Mouse (Mus musculus): Measurements from ENCODE around the gene Pa2g4.

Gene Pa2g4

GRCm38 (mm10) chr10:128536266-128536940 is 29.4 kb downstream of the Pa2g4 start:
- DNase-seq (ENCODE audit: extremely low read depth, low read depth, low spot score): no peak

DNA sequence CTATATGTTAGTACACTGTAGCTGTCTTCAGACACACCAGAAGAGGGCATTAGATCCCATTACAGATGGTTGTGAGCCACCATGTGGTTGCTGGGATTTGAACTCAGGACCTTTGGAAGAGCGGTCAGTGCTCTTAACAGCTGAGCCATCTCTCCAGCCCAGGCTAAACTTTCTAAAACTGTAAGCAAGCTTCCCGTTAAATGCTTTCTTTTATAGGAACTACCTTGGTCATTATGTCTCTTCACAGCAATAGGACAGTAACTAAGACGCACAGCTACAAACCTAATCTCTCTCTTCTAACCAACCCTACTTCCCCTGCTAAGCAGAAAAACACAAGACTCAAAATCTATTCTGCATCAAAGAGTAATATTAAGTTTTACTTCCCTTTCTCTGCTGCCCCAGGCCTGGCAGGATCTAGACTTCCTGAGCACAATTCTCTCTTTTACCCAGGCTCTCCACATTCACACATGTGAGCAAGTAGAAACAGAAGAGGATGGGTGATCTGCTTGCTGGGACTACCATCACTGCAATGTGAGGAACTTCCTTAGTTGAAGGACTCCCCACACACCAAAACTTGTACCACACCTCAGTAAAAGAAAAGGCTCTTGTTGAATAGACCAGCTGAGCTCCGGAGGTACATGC is 30.0 kb downstream of the Pa2g4 start:
- no peak for DNase-seq (ENCODE audit: extremely low read depth, low read depth, low spot score)

GRCm38 (mm10) chr10:128535206-128535605 is 30.6 kb downstream of the Pa2g4 start:
- DNase-seq (ENCODE audit: extremely low read depth, low read depth, low spot score): no peak

- no peak for DNase-seq (ENCODE audit: extremely low read depth, low read depth, low spot score)
Measured at GRCm38 (mm10) chr10:128526366-128527356, 39.1 kb downstream of the Pa2g4 start.

GRCm38 (mm10) chr10:128525671-128526308 is 40.0 kb downstream of the Pa2g4 start, which contains the start of gene Esyt1:
Gene Esyt1 (minus strand): TSS chr10:128525871.
- peak; percentile 94 for DNase-seq (ENCODE audit: extremely low read depth, low read depth, low spot score)

- DNase-seq (ENCODE audit: extremely low read depth, low read depth, low spot score): no peak
Measured at GRCm38 (mm10) chr10:128524732-128525662, 40.8 kb downstream of the Pa2g4 start.

DNA sequence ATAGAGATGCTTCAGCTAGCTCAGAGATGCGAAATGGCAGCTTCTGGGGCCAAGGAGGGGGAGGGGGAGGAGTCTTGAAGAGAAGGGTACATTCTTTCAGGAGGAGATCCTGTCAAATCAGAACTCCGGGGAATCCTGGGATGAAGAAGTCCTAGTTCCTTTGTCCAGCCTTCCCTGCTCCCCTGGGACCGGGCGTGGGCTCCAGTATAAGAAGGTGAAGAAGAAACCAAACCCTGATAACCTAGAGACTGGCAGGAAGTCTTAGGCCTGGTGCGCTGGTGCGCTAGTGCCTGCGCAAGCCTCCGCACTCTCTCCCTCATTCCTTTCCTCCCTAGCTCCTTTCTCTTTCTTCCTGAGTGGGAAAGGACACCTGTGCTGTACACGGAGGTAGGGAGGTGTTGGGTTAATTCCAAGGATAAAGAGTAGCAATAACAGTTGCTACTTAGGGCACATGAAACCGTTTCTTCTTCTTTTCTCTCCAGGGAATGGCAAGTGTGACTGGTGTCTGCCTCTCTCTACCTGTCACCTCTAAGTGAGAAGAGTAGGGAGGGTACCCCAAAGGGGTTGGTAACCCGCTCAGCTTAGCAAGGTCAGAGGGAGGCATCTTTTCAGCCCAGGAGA is 41.6 kb downstream of the Pa2g4 start:
- no peak for DNase-seq (ENCODE audit: extremely low read depth, low read depth, low spot score)

- DNase-seq (ENCODE audit: extremely low read depth, low read depth, low spot score): no peak
Measured at GRCm38 (mm10) chr10:128522351-128522750, 43.4 kb downstream of the Pa2g4 start.

DNA sequence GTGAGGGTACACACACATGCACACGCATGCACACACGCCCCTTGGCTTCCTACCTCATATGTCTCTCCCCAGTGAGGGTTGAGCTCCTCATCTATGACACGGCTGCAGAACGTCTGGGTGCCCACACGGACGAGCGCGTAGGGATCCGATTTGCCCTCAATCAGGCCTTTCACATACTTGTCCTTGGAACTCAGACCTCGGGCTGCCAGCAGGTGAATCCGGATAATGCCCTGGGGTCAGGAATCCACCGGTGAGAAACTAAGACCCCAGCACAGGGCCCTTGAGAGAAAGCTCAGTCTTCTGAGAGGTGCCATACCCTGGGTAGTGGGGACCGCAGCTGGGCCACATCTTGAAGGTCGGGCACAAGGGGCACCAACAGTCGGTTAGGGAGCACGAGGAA is 45.2 kb downstream of the Pa2g4 start:
- no peak for DNase-seq (ENCODE audit: extremely low read depth, low read depth, low spot score)

DNA sequence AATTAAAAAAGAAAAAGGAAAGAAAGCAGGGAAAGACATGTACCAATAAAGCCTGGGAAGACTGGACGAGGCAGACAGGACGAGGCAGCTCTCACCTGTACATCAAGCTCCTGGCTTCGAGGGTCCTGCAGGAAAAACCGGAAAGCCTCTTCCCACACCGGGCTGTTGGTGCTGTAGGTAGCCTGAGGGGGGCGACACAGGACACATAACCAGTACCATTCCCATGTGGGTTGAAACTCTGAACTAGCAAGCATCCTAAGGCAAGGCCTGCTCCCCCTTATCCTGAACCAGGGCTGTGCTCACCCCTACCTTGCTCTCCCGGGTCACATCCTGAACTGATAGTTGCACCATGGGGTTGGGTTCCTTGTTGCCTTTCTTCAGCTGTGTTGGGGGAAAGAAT is 47.0 kb downstream of the Pa2g4 start:
- no peak for DNase-seq (ENCODE audit: extremely low read depth, low read depth, low spot score)

DNA sequence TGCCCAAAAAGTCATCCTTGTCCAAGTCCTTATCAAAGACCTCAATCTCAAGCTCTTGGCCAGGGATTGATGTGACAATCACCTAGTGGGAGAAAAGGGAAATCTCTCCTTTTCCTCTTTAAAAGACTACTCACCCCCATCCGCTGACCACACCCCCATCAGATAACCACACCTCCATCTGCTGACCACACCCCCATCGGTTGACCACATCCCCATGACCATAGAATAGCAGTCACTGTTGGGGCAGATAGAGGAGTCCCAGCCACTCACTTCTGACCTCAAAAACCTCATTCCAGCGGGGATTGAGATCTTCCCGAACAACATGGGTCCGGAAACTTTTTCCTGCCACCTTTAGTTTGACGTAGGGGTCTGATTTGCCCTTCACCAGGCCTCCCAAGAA is 49.1 kb downstream of the Pa2g4 start:
- no peak for DNase-seq (ENCODE audit: extremely low read depth, low read depth, low spot score)

DNA sequence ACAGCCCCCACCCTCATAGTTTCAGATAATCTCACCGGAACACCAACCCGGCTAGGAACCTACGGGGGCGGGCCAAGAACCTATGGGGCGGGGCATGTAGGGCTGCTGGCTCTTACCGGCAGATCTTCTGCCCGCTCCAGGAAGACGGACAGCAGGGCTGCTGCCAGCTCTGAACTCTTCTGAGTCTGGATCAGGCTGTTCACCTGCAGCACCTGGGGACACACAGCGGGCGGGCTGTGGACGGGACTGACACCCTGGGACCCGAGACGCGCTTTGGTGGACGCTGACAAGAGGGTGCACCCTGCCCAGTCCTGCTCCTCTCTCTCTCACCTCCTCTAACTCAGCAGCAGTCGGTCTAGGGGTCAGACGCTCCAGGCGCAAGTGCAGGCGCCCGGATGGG is 49.8 kb downstream of the Pa2g4 start:
- DNase-seq (ENCODE audit: extremely low read depth, low read depth, low spot score): no peak

- no peak for DNase-seq (ENCODE audit: extremely low read depth, low read depth, low spot score)
Measured at GRCm38 (mm10) chr10:128515044-128515443, 50.7 kb downstream of the Pa2g4 start.

- no peak for DNase-seq (ENCODE audit: extremely low read depth, low read depth, low spot score)
Measured at GRCm38 (mm10) chr10:128511761-128512160, 54.0 kb downstream of the Pa2g4 start.

- no peak for DNase-seq (ENCODE audit: extremely low read depth, low read depth, low spot score)
Measured at GRCm38 (mm10) chr10:128511189-128511588, 54.6 kb downstream of the Pa2g4 start.

DNA sequence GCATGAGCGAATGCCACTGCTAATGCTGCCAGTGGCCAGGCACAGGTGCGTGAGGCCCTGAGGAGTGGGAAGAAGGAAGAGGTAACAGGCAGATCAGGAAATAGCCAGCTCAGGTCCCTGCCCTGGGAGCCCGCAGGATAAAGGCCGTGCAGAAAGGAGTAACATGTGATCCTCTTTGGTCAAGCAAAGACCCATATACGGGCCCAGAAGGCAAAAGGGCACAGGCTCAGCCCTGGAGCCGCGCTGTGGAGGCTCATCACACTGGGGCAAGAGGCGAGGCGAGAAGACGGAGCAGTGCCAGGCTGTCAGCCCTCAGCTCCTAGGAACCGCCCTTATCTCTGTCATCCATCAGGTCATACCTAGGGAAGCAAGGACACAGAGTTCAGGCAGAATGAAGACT is 55.5 kb downstream of the Pa2g4 start:
- DNase-seq (ENCODE audit: extremely low read depth, low read depth, low spot score): no peak

- no peak for DNase-seq (ENCODE audit: extremely low read depth, low read depth, low spot score)
Measured at GRCm38 (mm10) chr10:128509831-128510230, 56.0 kb downstream of the Pa2g4 start.

GRCm38 (mm10) chr10:128509203-128509602 is 56.6 kb downstream of the Pa2g4 start:
- no peak for DNase-seq (ENCODE audit: extremely low read depth, low read depth, low spot score)

- no peak for DNase-seq (ENCODE audit: extremely low read depth, low read depth, low spot score)
Measured at GRCm38 (mm10) chr10:128508260-128508659, 57.5 kb downstream of the Pa2g4 start.
